Mouse (Mus musculus) liver, embryonic 13.5 days (tissue): ENCODE results near the gene Ablim1. TPM values are rescaled to one million over a fixed set of nuclear protein-coding genes. Genes with fewer than 3 reads are reported as not detected.

Source experiments
- ATAC-seq: fragments of 200-750 bp; cut with Nextera tagmentation; 2 replicates; pipeline ENCODE4 v1.8.0; 2017; ENCODE audit warnings: low read depth, mild to moderate bottlenecking, moderate number of reproducible peaks, moderate library complexity
- DNase-seq: peaks from one replicate; pipeline ENCODE4 v3.0.0; 2022
- H3K27ac ChIP-seq: fragments of 300-500 bp; sonication (generic); 2 replicates; pipeline ENCODE4 v1.5.1; 2015; ENCODE audit warnings: moderate library complexity, mild to moderate bottlenecking, inconsistent platforms
- H3K27me3 ChIP-seq: fragments of 300-500 bp; sonication (generic); 2 replicates; pipeline ENCODE4 v1.6.1; 2015; ENCODE audit warnings: mild to moderate bottlenecking, inconsistent platforms
- H3K36me3 ChIP-seq: fragments of 300-500 bp; sonication (generic); 2 replicates; pipeline ENCODE4 v1.6.1; 2015; ENCODE audit warnings: mild to moderate bottlenecking, inconsistent platforms
- H3K4me1 ChIP-seq: fragments of 300-500 bp; sonication (generic); replicated peaks from 2 replicates; pipeline ENCODE4 v1.6.1; 2015; ENCODE audit warnings: inconsistent platforms
- H3K4me2 ChIP-seq: fragments of 300-500 bp; sonication (generic); 2 replicates; pipeline ENCODE4 v1.6.1; 2015; ENCODE audit warnings: inconsistent platforms, mild to moderate bottlenecking, moderate library complexity
- H3K4me3 ChIP-seq: fragments of 300-500 bp; sonication (generic); replicated peaks from 2 replicates; pipeline ENCODE4 v1.5.1; 2015; ENCODE audit warnings: mild to moderate bottlenecking, inconsistent platforms
- H3K9ac ChIP-seq: fragments of 300-500 bp; sonication (generic); 2 replicates; pipeline ENCODE4 v1.6.1; 2015; ENCODE audit warnings: mild to moderate bottlenecking, inconsistent platforms
- H3K9me3 ChIP-seq: fragments of 300-500 bp; sonication (generic); replicated peaks from 2 replicates; pipeline ENCODE4 v1.6.1; 2016; ENCODE audit warnings: inconsistent platforms
- WGBS: fragments of 180-500 bp; shearing (Covaris S2); methylation state at CpG from one replicate; pipeline ENCODE4 v1.1.7; 2015; ENCODE audit not compliant: insufficient replicate concordance; 5-methylcytosine and 5-hydroxymethylcytosine counted together
- polyA plus RNA-seq: library from polyadenylated mRNA; unstranded; fragments of >200 nt; fragmentation: Nextera tagmentation; extraction: Ambion mirVana; gene quantifications from 2 replicates; pipeline ENCODE4 v1.2.1, GENCODE M21; 2015

The Ablim1 gene
- polyA plus RNA-seq, 1 experiment from 2014 or later = 4.8 TPM

GRCm38 (mm10) chr19:57301961-57302395 is 12.7 kb downstream of the Ablim1 start:
- H3K9ac ChIP-seq = no peak overlapping the region
- no peak overlapping the region for H3K4me3 ChIP-seq
- WGBS = 64% methylated on average over 12 of the region's 12 CpGs
- DNase-seq (no peak), ATAC-seq (no peak)
- no peaks in the 10 kb centered on the region for H3K9me3 ChIP-seq
- H3K27ac ChIP-seq = no peak overlapping the region
- no peaks in the 10 kb centered on the region for H3K36me3 ChIP-seq
- H3K4me2 ChIP-seq = no peak overlapping the region
- no peaks in the 10 kb centered on the region for H3K27me3 ChIP-seq
- H3K4me1 ChIP-seq = no peaks in the 10 kb centered on the region

DNA sequence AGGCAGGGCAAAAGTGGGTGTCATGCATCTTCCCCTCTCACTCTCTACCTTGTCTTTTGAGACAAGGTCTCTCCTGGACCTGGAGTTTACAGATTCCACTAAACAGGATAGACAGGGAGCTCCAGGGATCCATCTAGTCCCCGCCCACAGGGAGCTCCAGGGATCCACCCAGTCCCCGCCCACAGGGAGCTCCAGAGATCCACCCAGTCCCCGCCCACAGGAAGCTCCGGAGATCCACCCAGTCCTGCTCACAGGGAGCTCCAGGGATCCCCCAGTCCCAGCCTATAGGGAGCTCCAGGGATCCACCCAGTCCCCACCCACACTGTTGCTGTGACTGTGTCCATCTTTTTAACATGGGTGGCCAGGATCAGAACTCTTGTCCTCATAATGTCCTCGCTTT is 16.7 kb downstream of the Ablim1 start:
- Histone ChIP-seq H3K27ac (no peak overlapping the region), H3K27me3 (no peaks in the 10 kb centered on the region), H3K9ac (no peak overlapping the region), H3K4me3 (no peak overlapping the region), H3K36me3 (no peaks in the 10 kb centered on the region), H3K4me1 (peaks cover 11% of the 10 kb centered on the region), H3K9me3 (no peaks in the 10 kb centered on the region), H3K4me2 (no peak overlapping the region)
- DNase-seq (no peak), ATAC-seq (no peak)
- WGBS = 58% methylated on average over 5 of the region's 5 CpGs

DNA sequence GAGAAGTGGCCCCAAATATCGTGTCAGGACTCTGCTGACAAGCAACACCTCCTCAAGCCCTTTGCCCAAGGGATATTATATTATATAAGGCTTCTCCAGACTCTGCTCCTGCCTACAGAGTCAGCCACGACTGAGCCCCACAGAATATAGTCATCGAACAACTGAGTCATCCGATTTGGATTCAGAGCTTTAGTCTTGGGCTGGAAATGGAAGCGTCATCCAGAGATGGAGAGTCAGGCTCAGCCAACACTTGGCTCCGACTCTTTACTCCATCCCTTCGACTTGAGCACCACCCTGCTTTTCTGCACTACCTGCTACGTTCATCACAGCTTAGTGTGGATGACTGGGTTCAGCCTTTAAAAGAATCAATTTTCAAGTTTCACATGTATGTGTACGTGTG is 17.3 kb downstream of the Ablim1 start:
- H3K9me3 ChIP-seq = no peaks in the 10 kb centered on the region
- peaks cover 11% of the 10 kb centered on the region for H3K4me1 ChIP-seq
- no peak overlapping the region for H3K4me2 ChIP-seq
- no peaks in the 10 kb centered on the region for H3K27me3 ChIP-seq
- ATAC-seq (no peak), DNase-seq (no peak)
- no peak overlapping the region for H3K4me3 ChIP-seq
- 71% methylated on average over 9 of the region's 9 CpGs for WGBS
- H3K36me3 ChIP-seq = no peaks in the 10 kb centered on the region
- no peak overlapping the region for H3K27ac ChIP-seq
- no peak overlapping the region for H3K9ac ChIP-seq

- DNase-seq (no peak), ATAC-seq (no peak)
- Histone ChIP-seq H3K36me3 (no peaks in the 10 kb centered on the region), H3K9me3 (no peaks in the 10 kb centered on the region), H3K27ac (no peak overlapping the region), H3K4me1 (peaks cover 11% of the 10 kb centered on the region), H3K4me3 (no peak overlapping the region), H3K9ac (no peak overlapping the region), H3K4me2 (no peak overlapping the region), H3K27me3 (no peaks in the 10 kb centered on the region)
- WGBS = 51% methylated on average over 5 of the region's 5 CpGs
Measured at GRCm38 (mm10) chr19:57296539-57296938, 18.2 kb downstream of the Ablim1 start.

DNA sequence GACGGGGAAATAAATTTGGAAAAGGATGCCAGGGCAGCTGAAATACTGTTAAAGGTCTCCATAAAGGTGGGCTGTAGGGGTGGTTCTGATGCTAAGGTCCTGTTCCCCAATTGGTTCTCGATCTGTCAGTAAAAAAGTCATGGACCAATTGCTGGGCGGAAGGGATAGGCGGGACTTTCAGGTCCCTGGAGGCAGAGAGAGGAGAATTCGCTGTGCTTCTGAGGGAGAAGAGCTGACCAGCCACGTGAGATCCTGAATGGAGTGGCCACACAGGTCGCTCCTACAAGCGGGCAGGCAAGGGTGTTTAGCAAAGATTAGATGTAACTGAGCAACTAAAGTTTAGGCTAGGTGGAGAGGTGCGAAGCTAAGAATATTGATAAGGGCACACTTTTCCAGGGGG is 19.2 kb downstream of the Ablim1 start:
- 49% methylated on average over 9 of the region's 9 CpGs for WGBS

GRCm38 (mm10) chr19:57294356-57294755 is 20.4 kb downstream of the Ablim1 start:
- H3K4me3 ChIP-seq = no peak overlapping the region
- no peak overlapping the region for H3K4me2 ChIP-seq
- no peak overlapping the region for H3K27ac ChIP-seq
- DNase-seq (no peak), ATAC-seq (no peak)
- H3K9me3 ChIP-seq = no peaks in the 10 kb centered on the region
- H3K27me3 ChIP-seq = no peaks in the 10 kb centered on the region
- no peak overlapping the region for H3K9ac ChIP-seq
- WGBS = 50% methylated on average over 4 of the region's 4 CpGs
- H3K36me3 ChIP-seq = no peaks in the 10 kb centered on the region
- H3K4me1 ChIP-seq = peaks cover 11% of the 10 kb centered on the region

More for the DNA sequence above, 19.2 kb downstream of the Ablim1 start:
- Histone ChIP-seq H3K4me2 (no peak overlapping the region), H3K9me3 (no peaks in the 10 kb centered on the region), H3K27me3 (no peaks in the 10 kb centered on the region), H3K27ac (no peak overlapping the region), H3K4me1 (peaks cover 11% of the 10 kb centered on the region), H3K9ac (no peak overlapping the region), H3K4me3 (no peak overlapping the region), H3K36me3 (no peaks in the 10 kb centered on the region)
- ATAC-seq (no peak), DNase-seq (no peak)

DNA sequence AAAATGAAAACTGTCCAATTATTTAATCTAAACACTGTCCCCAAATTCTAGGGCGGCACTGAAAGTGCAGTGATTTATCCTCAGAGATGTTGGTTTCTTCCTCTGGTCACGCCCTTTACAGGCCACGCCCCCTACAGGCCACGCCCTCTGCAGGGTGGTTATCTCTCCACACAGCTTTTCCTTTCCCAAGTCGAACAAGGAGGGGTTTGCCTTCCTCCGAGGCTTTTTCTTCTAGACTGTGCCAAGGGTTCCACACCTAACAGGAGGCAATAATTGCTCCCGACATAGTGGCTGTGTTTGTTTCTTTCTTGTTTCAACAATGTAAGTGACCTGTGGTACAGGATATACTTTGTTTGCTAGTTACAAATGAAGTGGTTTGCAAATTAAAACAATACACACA is 21.0 kb downstream of the Ablim1 start:
- no peak overlapping the region for H3K9ac ChIP-seq
- ATAC-seq (peak; percentile 69; the same call in 1 of the 2 replicates), DNase-seq (peak; percentile 62)
- no peak overlapping the region for H3K27ac ChIP-seq
- no peak overlapping the region for H3K4me2 ChIP-seq
- 12% methylated on average over 7 of the region's 7 CpGs for WGBS
- no peaks in the 10 kb centered on the region for H3K9me3 ChIP-seq
- H3K4me1 ChIP-seq = peaks cover 11% of the 10 kb centered on the region
- no peak overlapping the region for H3K4me3 ChIP-seq
- H3K27me3 ChIP-seq = no peaks in the 10 kb centered on the region
- H3K36me3 ChIP-seq = no peaks in the 10 kb centered on the region

DNA sequence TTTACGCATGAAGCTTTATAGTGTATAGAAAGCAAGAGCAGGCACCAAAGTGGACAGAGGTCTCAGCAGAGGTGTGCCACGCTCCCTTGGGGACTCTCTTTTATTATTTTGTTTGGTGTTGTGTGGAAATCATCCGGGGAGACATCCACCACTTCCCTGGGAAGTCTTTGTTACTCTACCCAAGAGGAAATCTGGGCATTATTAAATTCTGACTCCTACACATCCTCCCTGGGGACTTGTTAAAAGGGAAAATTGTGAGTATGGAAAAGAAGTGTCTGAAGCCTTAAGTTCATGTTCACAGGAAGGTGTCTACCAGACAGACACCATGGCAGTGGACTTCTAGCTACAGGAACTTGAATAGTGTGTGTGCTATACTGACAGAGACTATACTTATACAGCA is 31.4 kb downstream of the Ablim1 start:
- Histone ChIP-seq H3K4me3 (no peak overlapping the region), H3K4me2 (no peak overlapping the region), H3K9ac (no peak overlapping the region), H3K4me1 (no peaks in the 10 kb centered on the region), H3K27me3 (no peaks in the 10 kb centered on the region), H3K36me3 (no peaks in the 10 kb centered on the region), H3K27ac (no peak overlapping the region), H3K9me3 (no peaks in the 10 kb centered on the region)
- no peak for DNase-seq
- WGBS = 63% methylated on average over 3 of the region's 3 CpGs
- no peak for ATAC-seq

GRCm38 (mm10) chr19:57282642-57283041 is 32.1 kb downstream of the Ablim1 start:
- H3K4me1 ChIP-seq = no peaks in the 10 kb centered on the region
- H3K4me3 ChIP-seq = no peak overlapping the region
- WGBS = 59% methylated on average over 5 of the region's 5 CpGs
- no peak overlapping the region for H3K27ac ChIP-seq
- H3K4me2 ChIP-seq = no peak overlapping the region
- no peaks in the 10 kb centered on the region for H3K27me3 ChIP-seq
- ATAC-seq (no peak), DNase-seq (no peak)
- no peaks in the 10 kb centered on the region for H3K36me3 ChIP-seq
- H3K9me3 ChIP-seq = no peaks in the 10 kb centered on the region
- H3K9ac ChIP-seq = no peak overlapping the region

DNA sequence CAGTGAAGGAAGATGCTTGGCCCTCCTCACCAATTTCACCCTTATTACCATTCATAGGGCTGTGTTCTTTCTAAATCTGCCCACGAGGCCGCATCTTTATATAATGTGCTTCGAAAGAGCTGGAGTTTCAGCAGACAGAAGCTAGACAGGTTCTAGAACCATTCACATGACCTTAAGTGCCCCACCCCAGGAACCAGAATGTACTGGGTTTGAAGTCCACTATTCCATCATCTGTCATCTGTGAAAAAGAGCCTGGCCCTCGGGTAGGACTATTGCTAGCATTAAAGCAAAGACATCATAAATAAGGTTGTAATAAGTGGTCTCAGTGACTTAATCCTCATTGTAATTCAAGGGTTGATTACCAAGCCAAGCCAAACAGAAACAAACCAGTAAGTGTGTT is 35.1 kb downstream of the Ablim1 start:
- no peak for DNase-seq

GRCm38 (mm10) chr19:57278263-57278662 is 36.5 kb downstream of the Ablim1 start:
- WGBS = 74% methylated on average over 8 of the region's 8 CpGs

More for the DNA sequence above, 35.1 kb downstream of the Ablim1 start:
- no peak overlapping the region for H3K27ac ChIP-seq
- H3K27me3 ChIP-seq = no peaks in the 10 kb centered on the region
- WGBS = 68% methylated on average over 4 of the region's 4 CpGs
- H3K9ac ChIP-seq = no peak overlapping the region
- H3K4me3 ChIP-seq = no peak overlapping the region
- H3K9me3 ChIP-seq = no peaks in the 10 kb centered on the region
- H3K36me3 ChIP-seq = no peaks in the 10 kb centered on the region
- no peak for ATAC-seq
- H3K4me1 ChIP-seq = no peaks in the 10 kb centered on the region
- no peak overlapping the region for H3K4me2 ChIP-seq

DNA sequence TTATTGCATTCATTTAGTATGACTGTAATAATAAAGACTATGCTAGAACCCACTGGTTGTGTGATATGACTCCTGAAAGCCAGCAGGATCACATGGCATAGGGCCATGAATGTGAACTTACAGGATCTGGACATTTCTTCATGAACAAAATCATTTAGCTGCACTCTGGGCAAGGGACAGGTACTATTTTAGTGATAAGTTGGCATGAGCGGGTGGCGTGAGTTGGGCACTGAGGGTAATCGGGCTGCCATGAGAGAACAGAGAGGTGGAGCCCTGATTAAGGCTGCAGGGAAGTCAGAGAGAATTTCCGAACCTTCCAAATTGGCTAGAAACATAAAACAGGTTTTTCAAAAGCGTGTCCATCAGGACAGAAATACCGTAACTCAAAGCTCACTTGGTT is 37.7 kb downstream of the Ablim1 start:
- no peak overlapping the region for H3K4me3 ChIP-seq
- 0 out of 2 replicates have a peak, but pooled peaks cover 6% of the 10 kb centered on the region for H3K27me3 ChIP-seq
- no peak overlapping the region for H3K4me2 ChIP-seq
- peaks cover 19% of the 10 kb centered on the region for H3K4me1 ChIP-seq
- H3K27ac ChIP-seq = no peak overlapping the region
- H3K9ac ChIP-seq = no peak overlapping the region
- WGBS = 74% methylated on average over 6 of the region's 6 CpGs
- no peaks in the 10 kb centered on the region for H3K36me3 ChIP-seq
- H3K9me3 ChIP-seq = no peaks in the 10 kb centered on the region
- DNase-seq = no peak
- no peak for ATAC-seq

More at GRCm38 (mm10) chr19:57278263-57278662, 36.5 kb downstream of the Ablim1 start:
- H3K9ac ChIP-seq = no peak overlapping the region
- no peak for DNase-seq
- H3K27ac ChIP-seq = no peak overlapping the region
- H3K9me3 ChIP-seq = no peaks in the 10 kb centered on the region
- no peak overlapping the region for H3K4me3 ChIP-seq
- no peak for ATAC-seq
- H3K27me3 ChIP-seq = 0 out of 2 replicates have a peak, but pooled peaks cover 6% of the 10 kb centered on the region
- no peaks in the 10 kb centered on the region for H3K36me3 ChIP-seq
- peaks cover 12% of the 10 kb centered on the region for H3K4me1 ChIP-seq
- H3K4me2 ChIP-seq = no peak overlapping the region
